Mouse (Mus musculus): Measurements from ENCODE around the gene Arpp19. TPM values are rescaled to one million over a fixed set of nuclear protein-coding genes. Genes with fewer than 3 reads are reported as not detected.

The Arpp19 gene
- polyA plus RNA-seq, 1 experiment from 2014 or later = 209 TPM

DNA sequence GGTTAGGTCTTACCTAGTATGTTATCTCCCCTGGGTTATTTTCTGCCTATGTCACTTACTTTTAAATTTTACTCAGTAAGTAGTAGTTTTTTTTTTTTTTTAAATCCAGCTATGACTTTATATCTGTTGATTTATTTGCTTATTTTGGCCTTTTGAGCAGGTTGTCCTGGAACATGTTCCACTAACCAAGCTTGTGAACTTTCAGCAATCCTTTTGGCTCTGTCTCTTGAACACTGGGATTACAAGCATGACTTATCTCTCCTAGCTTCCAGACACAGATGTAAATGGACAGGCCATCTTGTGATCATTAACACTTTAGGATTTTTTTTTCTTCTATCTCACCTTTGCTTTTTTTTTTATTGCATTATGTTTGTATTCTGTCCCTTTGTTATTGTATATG, 9.7 kb downstream of the Arpp19 start:
- peaks cover 8% of the 10 kb centered on the region; the same call in 1 of the 2 replicates for H3K36me3 ChIP-seq (ENCODE audit: control insufficient read depth, insufficient read depth, low read length)
- H3K9me3 ChIP-seq (ENCODE audit: control insufficient read depth, low read length) = no peaks in the 10 kb centered on the region
- H3K27me3 ChIP-seq (ENCODE audit: control insufficient read depth, insufficient read depth, low read length) = no peaks in the 10 kb centered on the region
- H3K4me1 ChIP-seq (ENCODE audit: control insufficient read depth, insufficient read depth, low read length) = no peaks in the 10 kb centered on the region
- no peak for ATAC-seq (ENCODE audit: low read depth)
- no peak overlapping the region for H3K9ac ChIP-seq (replicated peaks; ENCODE audit: low read depth, low read length)
- no peak overlapping the region for H3K4me2 ChIP-seq (ENCODE audit: low read depth, low read length)
- no peak overlapping the region for H3K4me3 ChIP-seq (ENCODE audit: low read depth, low read length)
- H3K27ac ChIP-seq (ENCODE audit: low read depth, low read length) = no peak overlapping the region

GRCm38 (mm10) chr9:75049100-75049499, 11.7 kb downstream of the Arpp19 start:
- Histone ChIP-seq H3K27ac (ENCODE audit: low read depth, low read length) (no peak overlapping the region), H3K27me3 (ENCODE audit: control insufficient read depth, insufficient read depth, low read length) (no peaks in the 10 kb centered on the region), H3K4me3 (ENCODE audit: low read depth, low read length) (no peak overlapping the region), H3K9ac (replicated peaks; ENCODE audit: low read depth, low read length) (no peak overlapping the region), H3K36me3 (ENCODE audit: control insufficient read depth, insufficient read depth, low read length) (peaks cover 8% of the 10 kb centered on the region; the same call in 1 of the 2 replicates), H3K4me2 (ENCODE audit: low read depth, low read length) (no peak overlapping the region), H3K9me3 (ENCODE audit: control insufficient read depth, low read length) (no peaks in the 10 kb centered on the region), H3K4me1 (ENCODE audit: control insufficient read depth, insufficient read depth, low read length) (no peaks in the 10 kb centered on the region)
- ATAC-seq (ENCODE audit: low read depth) = no peak
- WGBS = 79% methylated on average over 3 of the region's 3 CpGs

DNA sequence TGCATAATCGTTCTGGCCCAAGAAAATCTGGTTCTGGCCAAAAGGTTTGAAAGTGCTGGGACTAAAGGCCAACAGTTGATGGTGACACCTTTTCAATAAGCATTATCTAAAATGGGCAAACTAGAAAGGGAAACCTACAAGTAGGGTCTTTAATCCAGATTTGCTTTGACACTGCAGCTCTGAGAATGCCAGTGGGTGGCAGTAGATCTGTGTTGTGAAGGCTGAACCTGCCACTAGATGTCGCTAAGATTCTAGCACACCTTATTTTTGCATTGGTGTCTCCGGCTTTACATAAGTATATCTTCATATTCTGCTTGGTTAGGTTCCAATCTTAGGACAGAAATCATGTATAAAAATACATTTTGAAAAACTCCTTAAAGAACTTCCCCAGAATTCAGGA, 12.6 kb downstream of the Arpp19 start:
- Histone ChIP-seq H3K4me2 (ENCODE audit: low read depth, low read length) (no peak overlapping the region), H3K9ac (replicated peaks; ENCODE audit: low read depth, low read length) (no peak overlapping the region), H3K36me3 (ENCODE audit: control insufficient read depth, insufficient read depth, low read length) (peaks cover 8% of the 10 kb centered on the region; the same call in 1 of the 2 replicates), H3K27ac (ENCODE audit: low read depth, low read length) (no peak overlapping the region), H3K4me3 (ENCODE audit: low read depth, low read length) (no peak overlapping the region), H3K9me3 (ENCODE audit: control insufficient read depth, low read length) (no peaks in the 10 kb centered on the region), H3K27me3 (ENCODE audit: control insufficient read depth, insufficient read depth, low read length) (no peaks in the 10 kb centered on the region), H3K4me1 (ENCODE audit: control insufficient read depth, insufficient read depth, low read length) (no peaks in the 10 kb centered on the region)
- 32% methylated on average over 3 of the region's 3 CpGs for WGBS
- peak; percentile 68; the same call in 1 of the 2 replicates for ATAC-seq (ENCODE audit: low read depth)

GRCm38 (mm10) chr9:75051841-75052240, 14.4 kb downstream of the Arpp19 start:
- Histone ChIP-seq H3K4me3 (ENCODE audit: low read depth, low read length) (no peak overlapping the region), H3K36me3 (ENCODE audit: control insufficient read depth, insufficient read depth, low read length) (peaks cover 4% of the 10 kb centered on the region; the same call in 1 of the 2 replicates), H3K4me2 (ENCODE audit: low read depth, low read length) (no peak overlapping the region), H3K27me3 (ENCODE audit: control insufficient read depth, insufficient read depth, low read length) (no peaks in the 10 kb centered on the region), H3K9ac (replicated peaks; ENCODE audit: low read depth, low read length) (no peak overlapping the region), H3K4me1 (ENCODE audit: control insufficient read depth, insufficient read depth, low read length) (no peaks in the 10 kb centered on the region), H3K9me3 (ENCODE audit: control insufficient read depth, low read length) (no peaks in the 10 kb centered on the region), H3K27ac (ENCODE audit: low read depth, low read length) (no peak overlapping the region)
- no peak for ATAC-seq (ENCODE audit: low read depth)
- WGBS = 89% methylated on average over 4 of the region's 4 CpGs

GRCm38 (mm10) chr9:75055046-75055445, 17.6 kb downstream of the Arpp19 start:
- no peak for ATAC-seq (ENCODE audit: low read depth)
- Histone ChIP-seq H3K36me3 (ENCODE audit: control insufficient read depth, insufficient read depth, low read length) (peaks cover 19% of the 10 kb centered on the region), H3K4me1 (ENCODE audit: control insufficient read depth, insufficient read depth, low read length) (no peaks in the 10 kb centered on the region), H3K4me2 (ENCODE audit: low read depth, low read length) (no peak overlapping the region), H3K27ac (ENCODE audit: low read depth, low read length) (no peak overlapping the region), H3K27me3 (ENCODE audit: control insufficient read depth, insufficient read depth, low read length) (no peaks in the 10 kb centered on the region), H3K9ac (replicated peaks; ENCODE audit: low read depth, low read length) (no peak overlapping the region), H3K4me3 (ENCODE audit: low read depth, low read length) (no peak overlapping the region), H3K9me3 (ENCODE audit: control insufficient read depth, low read length) (no peaks in the 10 kb centered on the region)
- WGBS = 94% methylated on average over 5 of the region's 5 CpGs

GRCm38 (mm10) chr9:75064678-75065331, 27.4 kb downstream of the Arpp19 start:
- H3K4me2 ChIP-seq (ENCODE audit: low read depth, low read length) = no peak overlapping the region
- ATAC-seq (ENCODE audit: low read depth) = no peak
- no peak overlapping the region for H3K4me3 ChIP-seq (ENCODE audit: low read depth, low read length)
- H3K36me3 ChIP-seq (ENCODE audit: control insufficient read depth, insufficient read depth, low read length) = 0 out of 2 replicates have a peak, but pooled peaks cover 6% of the 10 kb centered on the region
- no peaks in the 10 kb centered on the region for H3K27me3 ChIP-seq (ENCODE audit: control insufficient read depth, insufficient read depth, low read length)
- no peaks in the 10 kb centered on the region for H3K4me1 ChIP-seq (ENCODE audit: control insufficient read depth, insufficient read depth, low read length)
- no peak overlapping the region for H3K27ac ChIP-seq (ENCODE audit: low read depth, low read length)
- H3K9ac ChIP-seq (replicated peaks; ENCODE audit: low read depth, low read length) = no peak overlapping the region
- 66% methylated on average over 9 of the region's 9 CpGs for WGBS
- H3K9me3 ChIP-seq (ENCODE audit: control insufficient read depth, low read length) = no peaks in the 10 kb centered on the region

GRCm38 (mm10) chr9:75070457-75071028, 33.1 kb downstream of the Arpp19 start, which contains the start of gene Myo5a:
Myo5a (plus strand) TSS chr9:75071015.
- ATAC-seq (ENCODE audit: low read depth) = no peak; the same call in 1 of the 2 replicates
- H3K4me1 ChIP-seq (ENCODE audit: control insufficient read depth, insufficient read depth, low read length) = peaks cover 13% of the 10 kb centered on the region; the same call in 1 of the 2 replicates
- no peaks in the 10 kb centered on the region for H3K9me3 ChIP-seq (ENCODE audit: control insufficient read depth, low read length)
- H3K4me2 ChIP-seq (ENCODE audit: low read depth, low read length) = peak within 1 kb of the TSS; percentile 70
- 21% methylated on average over 23 of the region's 23 CpGs for WGBS
- H3K9ac ChIP-seq (replicated peaks; ENCODE audit: low read depth, low read length) = peak within 1 kb of the TSS; percentile 96
- no peaks in the 10 kb centered on the region for H3K27me3 ChIP-seq (ENCODE audit: control insufficient read depth, insufficient read depth, low read length)
- H3K36me3 ChIP-seq (ENCODE audit: control insufficient read depth, insufficient read depth, low read length) = no peaks in the 10 kb centered on the region
- peak within 1 kb of the TSS; percentile 89 for H3K4me3 ChIP-seq (ENCODE audit: low read depth, low read length)
- peak within 1 kb of the TSS; percentile 97 for H3K27ac ChIP-seq (ENCODE audit: low read depth, low read length)

DNA sequence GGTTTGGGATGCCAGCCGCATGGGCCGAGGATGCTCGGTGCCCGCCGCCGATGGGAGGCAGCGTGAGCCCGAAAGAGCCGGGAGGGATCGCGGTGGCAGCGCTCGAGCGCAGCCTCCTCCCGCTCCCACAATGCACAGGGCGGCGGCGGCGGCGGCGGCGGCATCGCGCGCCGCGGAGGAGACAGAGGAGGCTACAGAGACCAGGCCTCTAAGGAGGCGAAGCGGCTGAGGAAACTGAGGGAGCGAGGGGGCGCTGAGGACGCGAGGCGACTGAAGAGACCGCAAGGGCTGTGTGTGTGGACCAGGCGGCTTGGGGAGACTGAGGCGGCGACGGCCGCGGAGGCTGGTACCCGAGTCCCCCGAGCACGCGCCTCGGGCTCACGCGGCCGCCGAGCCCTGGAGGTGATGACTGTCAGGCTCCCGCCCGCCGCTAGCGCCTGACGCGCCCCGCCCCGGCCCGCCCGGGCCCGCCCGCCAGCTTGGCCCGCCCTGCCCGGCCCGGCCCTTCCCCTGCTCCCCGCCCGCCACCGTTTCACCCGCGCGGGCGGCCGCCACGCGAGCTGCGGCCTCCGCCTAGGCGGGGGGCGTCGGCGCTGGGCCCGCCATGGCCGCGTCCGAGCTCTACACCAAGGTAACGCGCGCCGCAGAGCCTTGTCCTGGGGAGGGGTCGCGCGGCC, 33.8 kb downstream of the Arpp19 start:
- under 1% methylated on average over 65 of the region's 92 CpGs for WGBS
- Histone ChIP-seq H3K27me3 (ENCODE audit: control insufficient read depth, insufficient read depth, low read length) (no peaks in the 10 kb centered on the region), H3K4me1 (ENCODE audit: control insufficient read depth, insufficient read depth, low read length) (peaks cover 13% of the 10 kb centered on the region; the same call in 1 of the 2 replicates), H3K4me2 (ENCODE audit: low read depth, low read length) (peak overlapping the region; percentile 70), H3K9ac (replicated peaks; ENCODE audit: low read depth, low read length) (peak overlapping the region; percentile 96), H3K36me3 (ENCODE audit: control insufficient read depth, insufficient read depth, low read length) (no peaks in the 10 kb centered on the region), H3K27ac (ENCODE audit: low read depth, low read length) (peak overlapping the region; percentile 97), H3K9me3 (ENCODE audit: control insufficient read depth, low read length) (no peaks in the 10 kb centered on the region), H3K4me3 (ENCODE audit: low read depth, low read length) (peak overlapping the region; percentile 89)
- peak; percentile 97 for ATAC-seq (ENCODE audit: low read depth)

DNA sequence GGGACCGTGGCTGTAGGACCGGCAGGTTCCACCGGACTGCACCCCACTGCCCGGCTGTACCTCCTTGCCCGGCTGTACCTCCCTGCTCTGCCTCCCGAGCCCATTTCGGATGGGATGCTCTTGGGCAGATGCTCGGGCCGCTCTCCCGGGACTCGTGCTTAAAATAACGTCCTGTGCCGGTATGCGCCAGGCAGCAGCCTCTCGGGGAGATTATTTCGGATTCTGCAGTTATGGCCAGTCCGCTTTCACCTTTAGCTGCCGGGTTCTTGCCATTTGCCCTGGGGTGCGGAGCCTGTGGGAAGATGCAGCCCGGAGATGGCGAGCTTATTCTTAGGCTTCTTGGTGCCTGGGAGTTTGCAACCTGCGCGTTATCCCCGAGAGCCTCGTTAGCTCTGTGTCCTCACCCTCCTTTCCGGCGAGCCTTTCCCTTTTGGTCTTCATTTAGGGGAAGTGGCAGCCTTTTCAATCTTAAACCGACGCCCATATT, 34.3 kb downstream of the Arpp19 start:
- Histone ChIP-seq H3K9ac (replicated peaks; ENCODE audit: low read depth, low read length) (peak overlapping the region; percentile 96), H3K9me3 (ENCODE audit: control insufficient read depth, low read length) (no peaks in the 10 kb centered on the region), H3K27me3 (ENCODE audit: control insufficient read depth, insufficient read depth, low read length) (no peaks in the 10 kb centered on the region), H3K36me3 (ENCODE audit: control insufficient read depth, insufficient read depth, low read length) (no peaks in the 10 kb centered on the region), H3K27ac (ENCODE audit: low read depth, low read length) (peak overlapping the region; percentile 97), H3K4me1 (ENCODE audit: control insufficient read depth, insufficient read depth, low read length) (peaks cover 13% of the 10 kb centered on the region; the same call in 1 of the 2 replicates), H3K4me3 (ENCODE audit: low read depth, low read length) (peak overlapping the region; percentile 89), H3K4me2 (ENCODE audit: low read depth, low read length) (peak overlapping the region; percentile 70)
- ATAC-seq (ENCODE audit: low read depth) = peak; percentile 18
- WGBS = under 1% methylated on average over 29 of the region's 29 CpGs
